Mouse (Mus musculus) myocyte (in vitro differentiated cells): ENCODE data around the gene Foxm1. TPM values are rescaled to one million over a fixed set of nuclear protein-coding genes. Genes with fewer than 3 reads are reported as not detected.

ENCODE experiments used
- H3K27me3 ChIP-seq: one replicate; pipeline ENCODE4 v1.6.1; 2011; ENCODE audit not compliant: control insufficient read depth, insufficient read depth, insufficient read length
- H3K36me3 ChIP-seq: one replicate; pipeline ENCODE4 v1.6.1; 2011; ENCODE audit not compliant: control insufficient read depth, insufficient read depth
- H3K4me2 ChIP-seq: one replicate; pipeline ENCODE4 v1.6.1; 2011; ENCODE audit warnings: low read depth, control low read depth
- H3K4me3 ChIP-seq: one replicate; pipeline ENCODE4 v1.5.1; 2011; ENCODE audit warnings: mild to moderate bottlenecking, control low read depth, moderate library complexity
- H3K79me2 ChIP-seq: one replicate; pipeline ENCODE4 v1.6.1; 2011; ENCODE audit not compliant: control insufficient read depth, insufficient read depth
- H3ac ChIP-seq: one replicate; pipeline ENCODE4 v1.6.1; 2011; ENCODE audit not compliant: control insufficient read depth, insufficient read length
- CEBPB ChIP-seq: IDR thresholded peaks from 2 replicates; pipeline ENCODE4 v1.6.1; 2011; ENCODE audit warnings: mild to moderate bottlenecking, moderate library complexity; ENCODE audit not compliant: poor library complexity, insufficient read depth, severe bottlenecking
- E2F4 ChIP-seq: IDR thresholded peaks from one replicate; pipeline ENCODE4 v1.6.1; 2011; ENCODE audit warnings: mild to moderate bottlenecking, control low read depth, moderate library complexity; ENCODE audit not compliant: insufficient read depth
- MAX ChIP-seq: IDR thresholded peaks from one replicate; pipeline ENCODE4 v1.6.1; 2011; ENCODE audit warnings: low read depth, mild to moderate bottlenecking, control low read depth
- MYOD1 ChIP-seq, 3 experiments: IDR thresholded peaks; one replicate each; pipeline ENCODE4 v1.6.1; 2011; ENCODE audit warnings: control low read depth in 2 of 3, low read depth in 2 of 3, mild to moderate bottlenecking in 2 of 3, moderate library complexity in 1 of 3; ENCODE audit not compliant: insufficient read length in 2 of 3, control insufficient read depth in 1 of 3
- MYOG ChIP-seq, 3 experiments: IDR thresholded peaks; one replicate each; pipeline ENCODE4 v1.6.1; 2011; ENCODE audit warnings: control low read depth in 2 of 3, low read depth in 2 of 3, mild to moderate bottlenecking in 2 of 3; ENCODE audit not compliant: insufficient read length in 2 of 3, control insufficient read depth in 1 of 3, insufficient read depth in 1 of 3
- POLR2A ChIP-seq: IDR thresholded peaks from one replicate; pipeline ENCODE4 v1.6.1; 2011; ENCODE audit warnings: low read depth, mild to moderate bottlenecking, control low read depth, moderate library complexity; ENCODE audit not compliant: insufficient read length
- POLR2AphosphoS2 ChIP-seq: IDR thresholded peaks from one replicate; pipeline ENCODE4 v1.6.1; 2011; ENCODE audit warnings: low read depth, control low read depth; ENCODE audit not compliant: insufficient read length
- REST ChIP-seq: IDR thresholded peaks from one replicate; pipeline ENCODE4 v1.6.1; 2011; ENCODE audit warnings: mild to moderate bottlenecking, control low read depth, moderate library complexity; ENCODE audit not compliant: insufficient read depth, insufficient read length
- SRF ChIP-seq: IDR thresholded peaks from one replicate; pipeline ENCODE4 v1.6.1; 2011; ENCODE audit warnings: low read depth; ENCODE audit not compliant: control insufficient read depth, insufficient read length
- TCF12 ChIP-seq: IDR thresholded peaks from one replicate; pipeline ENCODE4 v1.6.1; 2011; ENCODE audit warnings: mild to moderate bottlenecking, control low read depth; ENCODE audit not compliant: poor library complexity, insufficient read depth, severe bottlenecking
- TCF3 ChIP-seq: IDR thresholded peaks from one replicate; pipeline ENCODE4 v1.6.1; 2011; ENCODE audit warnings: low read depth, control low read depth; ENCODE audit not compliant: insufficient read length
- USF1 ChIP-seq: IDR thresholded peaks from one replicate; pipeline ENCODE4 v1.6.1; 2011; ENCODE audit warnings: low read depth, mild to moderate bottlenecking, control low read depth, moderate library complexity
- polyA plus RNA-seq: library from polyadenylated mRNA; unstranded; fragments of >200 nt; fragmentation: generic; extraction: Trizol; gene quantifications from one replicate; pipeline ENCODE4 v1.2.1, GENCODE M21; 2012; ENCODE audit warnings: missing spikeins

The Foxm1 gene
- polyA plus RNA-seq, 1 experiment: 22.5 TPM

DNA sequence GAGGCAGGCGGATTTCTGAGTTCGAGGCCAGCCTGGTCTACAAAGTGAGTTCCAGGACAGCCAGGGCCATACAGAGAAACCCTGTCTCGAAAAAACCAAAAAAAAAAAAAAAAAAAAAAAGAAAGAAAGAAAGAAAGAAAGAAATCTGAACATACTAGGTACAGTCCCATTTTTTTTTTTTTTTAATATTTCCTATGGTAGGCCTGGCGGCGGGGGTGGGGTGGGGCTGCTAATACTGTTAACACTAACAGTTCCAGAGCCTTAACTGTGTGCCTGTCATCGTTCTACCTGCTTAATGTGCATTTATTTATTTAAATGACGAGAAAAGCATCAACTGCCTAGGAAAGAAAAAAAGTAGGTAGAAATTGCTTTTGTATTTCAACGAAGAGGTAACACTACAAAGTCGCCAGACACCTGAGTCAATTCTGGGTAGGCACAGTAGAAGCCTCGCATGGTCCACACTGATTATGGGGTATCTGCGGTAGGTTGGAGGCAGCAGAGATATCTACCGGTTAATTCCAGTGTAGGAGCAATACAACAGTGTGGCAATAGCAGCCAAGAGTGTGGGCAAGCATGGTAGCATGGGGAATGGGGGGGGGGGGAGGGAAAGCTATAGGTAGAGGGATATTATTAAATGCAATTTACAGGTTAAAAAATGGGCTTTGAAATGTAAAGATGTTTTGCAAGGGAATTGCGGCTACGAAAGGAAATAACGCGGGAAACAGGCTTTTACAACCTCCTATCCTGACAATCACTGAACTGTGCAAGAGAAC lies 60.9 kb downstream of the Foxm1 start:
- peaks cover 40% of the 10 kb centered on the region for H3K79me2 ChIP-seq
- H3K27me3 ChIP-seq: no peaks in the 10 kb centered on the region
- peak overlapping the region; percentile 63 for H3K4me3 ChIP-seq
- peak overlapping the region; percentile 48 for H3ac ChIP-seq
- TF ChIP-seq MYOD1 (IDR thresholded peaks at IDR 0.05; ENCODE audit: control insufficient read depth in 1 of 3, insufficient read length in 2 of 3, low read depth in 2 of 3) (no peak), USF1 (no peak), TCF12 (no peak), POLR2A (no peak), E2F4 (no peak), REST (no peak), MYOG (IDR thresholded peaks at IDR 0.05; ENCODE audit: control insufficient read depth in 1 of 3, insufficient read depth in 1 of 3, insufficient read length in 2 of 3, low read depth in 2 of 3) (no peak), POLR2AphosphoS2 (no peak), SRF (no peak), CEBPB (no peak), TCF3 (no peak), MAX (no peak)
- H3K4me2 ChIP-seq: peak overlapping the region; percentile 90
- H3K36me3 ChIP-seq: no peaks in the 10 kb centered on the region

DNA sequence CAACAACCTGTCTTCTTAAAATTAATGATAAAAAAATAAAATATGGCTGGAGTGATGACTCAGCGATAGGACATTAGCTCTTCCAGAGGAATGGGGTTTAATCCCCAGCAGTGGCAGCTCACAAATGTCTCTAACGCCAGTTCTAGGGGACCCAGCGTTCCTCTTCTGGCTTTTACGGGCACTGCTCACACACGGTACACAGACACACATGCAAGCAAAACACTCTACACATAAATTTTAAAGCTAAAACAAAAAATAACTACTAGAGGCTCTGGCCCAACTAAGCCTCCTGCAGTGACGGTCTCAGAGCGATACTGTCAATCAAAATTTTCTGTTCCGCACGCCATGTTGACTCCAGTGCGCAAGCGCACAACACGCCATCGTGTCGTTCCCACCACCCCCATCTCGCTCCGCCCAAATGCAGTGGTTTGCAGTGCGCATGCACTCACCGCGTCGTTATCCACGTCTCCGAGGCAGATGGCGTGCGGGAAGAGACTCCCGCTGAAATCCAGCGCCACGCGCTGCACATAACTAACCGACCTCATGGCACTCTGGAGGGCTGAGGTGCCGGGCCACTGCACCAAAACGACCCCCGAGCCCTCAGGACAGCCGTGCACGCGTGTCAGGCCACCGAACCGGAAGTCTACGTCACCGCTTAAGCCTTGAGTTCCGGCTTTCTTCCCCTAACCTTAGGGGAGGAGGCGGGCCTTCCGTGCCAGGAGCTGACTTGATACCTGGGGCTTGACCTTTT lies 61.7 kb downstream of the Foxm1 start, which contains the start of gene Itfg2:
TSS of gene Itfg2 (minus strand) at position 663 of the 751 bp plus-strand sequence.
- Histone ChIP-seq H3K36me3 (no peaks in the 10 kb centered on the region), H3K4me2 (peak within 1 kb of the TSS; percentile 90), H3K27me3 (no peaks in the 10 kb centered on the region), H3ac (peak within 1 kb of the TSS; percentile 48), H3K79me2 (peaks cover 37% of the 10 kb centered on the region), H3K4me3 (peak within 1 kb of the TSS; percentile 63)
- peak in 1 of 3 experiments; percentile 34 for TF ChIP-seq MYOG (IDR thresholded peaks at IDR 0.05; ENCODE audit: control insufficient read depth in 1 of 3, insufficient read depth in 1 of 3, insufficient read length in 2 of 3, low read depth in 2 of 3)
- TF ChIP-seq POLR2AphosphoS2: peak; percentile 95
- TF ChIP-seq SRF: no peak
- no peak for TF ChIP-seq CEBPB
- TF ChIP-seq MYOD1 (IDR thresholded peaks at IDR 0.05; ENCODE audit: control insufficient read depth in 1 of 3, insufficient read length in 2 of 3, low read depth in 2 of 3): peak in 1 of 3 experiments; percentile 36
- no peak for TF ChIP-seq MAX
- TF ChIP-seq USF1: no peak
- peak; percentile 94 for TF ChIP-seq POLR2A

DNA sequence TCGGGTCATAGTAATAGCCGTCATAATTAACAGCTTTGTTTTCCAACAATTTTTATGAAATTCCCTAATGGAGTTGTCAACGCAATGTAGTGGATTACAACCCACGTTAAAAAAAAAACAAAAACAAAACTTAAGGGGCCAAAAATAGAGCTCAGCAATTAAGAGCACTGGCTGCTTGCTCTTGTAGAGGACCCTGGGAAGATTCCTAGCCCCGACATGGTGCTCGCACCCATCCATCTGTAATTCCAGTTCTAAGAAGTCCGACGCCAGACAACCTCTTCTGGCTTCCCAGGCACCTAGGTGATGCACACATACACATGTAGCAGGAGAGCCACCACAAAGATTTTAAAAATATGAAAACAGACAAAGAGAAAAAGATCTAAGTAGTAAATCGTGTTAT lies 62.3 kb downstream of the Foxm1 start:
- Histone ChIP-seq H3K79me2 (peaks cover 31% of the 10 kb centered on the region), H3K27me3 (no peaks in the 10 kb centered on the region), H3K36me3 (peaks cover 2% of the 10 kb centered on the region), H3K4me3 (peak overlapping the region; percentile 63), H3K4me2 (peak overlapping the region; percentile 88), H3ac (peak overlapping the region; percentile 48)
- TF ChIP-seq USF1 (no peak), CEBPB (no peak), SRF (no peak), POLR2A (no peak), TCF12 (no peak), TCF3 (no peak), MYOD1 (IDR thresholded peaks at IDR 0.05; ENCODE audit: control insufficient read depth in 1 of 3, insufficient read length in 2 of 3, low read depth in 2 of 3) (no peak), REST (no peak), MAX (no peak), MYOG (IDR thresholded peaks at IDR 0.05; ENCODE audit: control insufficient read depth in 1 of 3, insufficient read depth in 1 of 3, insufficient read length in 2 of 3, low read depth in 2 of 3) (no peak), POLR2AphosphoS2 (no peak), E2F4 (no peak)

Other genes with a start within 250 kb of the Foxm1 start
- gene Tspan9, start 219.4 kb upstream of the Foxm1 start, polyA plus RNA-seq: 227 TPM
- gene Tead4, start 62.1 kb upstream of the Foxm1 start, polyA plus RNA-seq: 70.9 TPM
- gene Tulp3, start 7.1 kb upstream of the Foxm1 start, polyA plus RNA-seq: 22.3 TPM
- gene Rhno1, start 56 bp upstream of the Foxm1 start, polyA plus RNA-seq: 32.8 TPM
- 0.13 TPM for gene Tex52, start 12.5 kb downstream of the Foxm1 start, polyA plus RNA-seq
- gene Gm44596, start 12.5 kb downstream of the Foxm1 start, polyA plus RNA-seq: not detected
- gene Nrip2, start 36.3 kb downstream of the Foxm1 start, polyA plus RNA-seq: 1.1 TPM
- 32.6 TPM for gene Itfg2, start 62.0 kb downstream of the Foxm1 start, polyA plus RNA-seq
- 224 TPM for gene Fkbp4, start 75.7 kb downstream of the Foxm1 start, polyA plus RNA-seq
- gene Pzp, start 163.8 kb downstream of the Foxm1 start, polyA plus RNA-seq: not detected
- not detected for gene A2ml1, start 218.6 kb downstream of the Foxm1 start, polyA plus RNA-seq